Mouse (Mus musculus) urinary bladder, adult 2 months (tissue): ENCODE measurements around the gene Ctnnal1. TPM values are rescaled to one million over a fixed set of nuclear protein-coding genes. Genes with fewer than 3 reads are reported as not detected.
A peak's percentile ranks its signal among the peaks of the same experiment; 100 is the strongest.

Source experiments
- DNase-seq: peaks from one replicate; pipeline ENCODE4 v3.0.0; 2022; ENCODE audit warnings: low spot score
- polyA plus RNA-seq: library from polyadenylated mRNA; depleted of rRNA; stranded (reverse); fragments of >200 nt; gene quantifications from 2 replicates; pipeline ENCODE4 v1.2.3, GENCODE M21; 2012; rRNA removed

Ctnnal1 gene
- polyA plus RNA-seq, 1 experiment = 69.1 TPM

GRCm38 (mm10) chr4:56802669-56803150 lies 62.3 kb downstream of the Ctnnal1 start:
- no peak for DNase-seq

GRCm38 (mm10) chr4:56801907-56802668 lies 62.9 kb downstream of the Ctnnal1 start, which contains the start of the genes Elp1 and Fam206a:
Gene Elp1, minus strand, starts transcription at chr4:56802331.
Gene Fam206a, plus strand, starts transcription at chr4:56802345.
- DNase-seq = peak; percentile 99

GRCm38 (mm10) chr4:56791373-56791772 lies 73.6 kb downstream of the Ctnnal1 start:
- no peak for DNase-seq

- no peak for DNase-seq
Observed at GRCm38 (mm10) chr4:56771065-56771464, 93.9 kb downstream of the Ctnnal1 start.

GRCm38 (mm10) chr4:56768913-56769312 lies 96.1 kb downstream of the Ctnnal1 start:
- DNase-seq = no peak

GRCm38 (mm10) chr4:56767861-56768284 lies 97.1 kb downstream of the Ctnnal1 start:
- DNase-seq = no peak

Other genes starting within 250 kb of the Ctnnal1 start
- not detected in 2 replicates for gene Gm26657, start 125.1 kb downstream of the Ctnnal1 start, polyA plus RNA-seq
- 0.06 TPM in 1 of 2 replicates, not detected in the other for gene Actl7b, start 123.7 kb downstream of the Ctnnal1 start, polyA plus RNA-seq
- gene Actl7a, start 121.8 kb downstream of the Ctnnal1 start, polyA plus RNA-seq = not detected in 2 replicates
- gene Elp1, start 62.9 kb downstream of the Ctnnal1 start, polyA plus RNA-seq = 23.2 and 23.4 TPM in 2 replicates
- 4.9 and 7.1 TPM in 2 replicates for gene Fam206a, start 62.8 kb downstream of the Ctnnal1 start, polyA plus RNA-seq
- gene Tmem245, start 82.2 kb upstream of the Ctnnal1 start, polyA plus RNA-seq = 16.4 and 17.0 TPM in 2 replicates
- 0.03 and 0.04 TPM in 2 replicates for gene Frrs1l, start 125.2 kb upstream of the Ctnnal1 start, polyA plus RNA-seq